Mouse (Mus musculus): ENCODE measurements around the gene Ifi204.
A peak's percentile ranks its signal among the peaks of the same experiment; 100 is the strongest.
"Not testable (repeated sequence)": the region's sequence is repeated elsewhere in the genome, so short reads cannot be mapped to it uniquely, and the experiment has no call there.

The Ifi204 gene

GRCm38 (mm10) chr1:173766848-173767617, at the start of gene Ifi204:
Ifi204 (minus strand) TSS chr1:173766943.
- DNase-seq = peak; percentile 98

GRCm38 (mm10) chr1:173809294-173809693, 42.6 kb upstream of the Ifi204 start:
- DNase-seq = peak; percentile 84

DNA sequence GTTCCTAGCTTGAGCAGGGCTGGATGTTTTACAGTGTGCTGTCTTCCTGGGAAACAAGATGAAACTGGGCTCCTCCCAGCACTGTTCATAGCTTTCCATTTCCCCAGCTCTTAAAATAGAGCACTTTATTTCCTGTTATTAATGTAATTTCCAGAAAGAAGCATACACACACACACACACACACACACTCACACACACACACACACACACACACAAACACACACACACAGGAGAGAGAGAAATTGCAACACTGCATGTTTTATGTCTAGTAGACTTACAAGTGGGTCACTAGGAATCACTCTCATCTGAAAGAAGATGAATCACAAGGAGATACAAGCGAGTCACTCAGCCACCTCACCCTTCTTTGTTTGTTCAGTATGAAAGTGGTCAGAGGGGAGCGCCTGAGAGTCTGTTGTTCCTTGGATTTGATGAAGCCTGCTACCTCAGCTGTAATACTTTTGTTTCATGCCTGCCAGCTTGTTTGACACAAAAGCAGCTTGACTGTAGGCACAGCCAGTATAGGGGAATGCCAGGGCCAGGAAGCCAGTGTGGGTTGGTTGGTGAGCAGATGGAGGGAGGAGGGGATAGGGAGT, 36.0 kb upstream of the Ifi204 start:
- peak; percentile 95 for DNase-seq

DNA sequence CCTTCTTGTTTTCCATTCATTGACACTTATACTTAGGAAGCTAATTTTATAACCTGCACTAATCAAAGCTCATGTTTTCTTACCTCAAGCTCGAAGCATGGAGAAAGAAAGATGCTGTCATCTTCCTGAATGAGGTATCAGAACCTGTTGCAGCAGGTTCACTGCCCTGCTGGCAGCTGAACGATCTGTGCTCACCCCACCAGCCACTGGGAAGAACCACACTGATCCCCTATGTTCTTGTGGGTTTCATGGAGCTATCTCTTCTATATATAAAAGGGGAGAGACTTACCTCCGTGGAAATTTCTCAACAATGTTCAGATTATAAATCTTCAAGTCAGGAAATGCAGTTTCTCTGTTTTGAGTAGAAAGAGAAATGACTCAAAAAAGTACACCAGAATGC, 35.5 kb upstream of the Ifi204 start:
- DNase-seq = not testable (repeated sequence)

- not testable (repeated sequence) for DNase-seq
Measured at GRCm38 (mm10) chr1:173801791-173802190, 35.0 kb upstream of the Ifi204 start.

DNA sequence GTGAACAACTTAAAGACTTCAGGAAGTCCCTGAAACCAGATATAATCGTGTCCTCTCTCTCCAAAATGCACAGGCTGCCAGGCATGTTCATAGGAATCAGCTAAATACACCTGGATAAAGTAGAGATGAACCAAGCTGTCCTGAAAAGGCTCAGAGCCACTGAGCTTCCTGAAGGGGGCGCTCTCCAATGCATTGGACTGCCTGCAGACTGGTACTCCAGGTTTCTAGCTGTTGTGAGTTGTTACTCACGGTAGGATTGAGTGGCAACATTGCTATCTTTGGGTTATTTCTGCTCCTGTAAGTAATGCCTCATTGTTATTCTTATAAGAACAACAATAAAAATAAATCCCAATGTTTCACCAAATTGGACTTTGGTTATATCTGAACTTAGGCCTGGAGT, 6.7 kb upstream of the Ifi204 start:
- not testable (repeated sequence) for DNase-seq

DNA sequence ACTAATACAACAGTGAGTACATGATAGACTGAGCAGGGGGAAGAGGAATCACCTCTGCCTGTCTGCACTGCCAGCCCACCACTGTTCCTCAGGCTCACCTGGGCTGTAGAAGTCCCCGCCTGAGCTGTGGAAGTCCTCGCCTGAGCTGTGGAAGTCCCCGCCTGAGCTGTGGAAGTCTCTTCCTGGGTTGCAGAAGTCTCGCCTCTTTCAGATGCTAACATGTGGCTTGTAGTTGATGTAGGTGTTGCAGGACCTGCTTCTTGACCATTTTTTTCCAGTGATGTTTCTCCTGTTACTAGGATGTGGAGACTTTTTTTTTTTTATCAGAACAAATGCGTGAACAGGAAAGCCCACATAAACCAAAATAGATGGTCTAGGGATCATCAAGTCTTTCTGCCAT, 6.7 kb downstream of the Ifi204 start:
- DNase-seq = not testable (repeated sequence)

DNA sequence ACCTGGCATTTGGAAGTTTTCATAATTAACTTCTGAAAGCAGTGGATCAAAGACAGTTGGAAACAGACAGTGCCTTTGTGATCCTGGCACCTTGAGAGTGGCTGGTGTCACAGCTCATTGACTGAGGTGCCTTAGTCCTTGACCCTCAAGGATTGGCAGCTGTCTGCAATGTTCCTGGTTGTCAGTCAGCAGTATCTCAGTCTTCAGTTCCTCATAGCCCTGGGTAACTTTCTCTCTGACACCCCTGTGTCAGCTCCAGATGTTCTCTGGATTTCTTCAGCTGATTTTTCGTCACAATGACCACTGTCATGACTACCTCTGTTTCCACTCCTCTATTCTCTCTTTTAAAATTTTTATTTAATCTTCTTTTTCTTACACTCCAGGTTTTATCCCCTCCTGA, 24.5 kb downstream of the Ifi204 start:
- DNase-seq = peak; percentile 95

DNA sequence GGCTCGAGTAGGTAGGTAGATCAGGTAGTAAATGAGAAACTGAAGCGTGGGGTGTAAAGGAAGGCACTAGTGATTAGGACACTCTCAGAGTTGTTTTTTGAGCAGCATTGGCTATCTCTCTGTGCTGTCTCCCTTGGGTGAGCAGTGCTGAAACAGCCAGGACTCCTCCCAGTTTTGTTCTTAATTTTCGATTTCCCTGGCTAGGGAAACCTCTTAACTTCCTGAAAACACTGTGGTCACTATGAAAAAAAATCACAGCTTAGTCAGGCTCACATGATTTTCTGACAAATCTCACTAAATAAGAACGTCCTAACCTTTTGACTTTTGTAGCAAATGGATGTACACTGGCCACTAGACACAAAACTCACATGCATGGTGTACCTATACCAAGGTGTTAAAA, 25.1 kb downstream of the Ifi204 start, which contains the start of gene Ifi207:
Gene Ifi207 (minus strand): TSS at position 92 of the 400 bp plus-strand sequence.
- DNase-seq = peak; percentile 98

DNA sequence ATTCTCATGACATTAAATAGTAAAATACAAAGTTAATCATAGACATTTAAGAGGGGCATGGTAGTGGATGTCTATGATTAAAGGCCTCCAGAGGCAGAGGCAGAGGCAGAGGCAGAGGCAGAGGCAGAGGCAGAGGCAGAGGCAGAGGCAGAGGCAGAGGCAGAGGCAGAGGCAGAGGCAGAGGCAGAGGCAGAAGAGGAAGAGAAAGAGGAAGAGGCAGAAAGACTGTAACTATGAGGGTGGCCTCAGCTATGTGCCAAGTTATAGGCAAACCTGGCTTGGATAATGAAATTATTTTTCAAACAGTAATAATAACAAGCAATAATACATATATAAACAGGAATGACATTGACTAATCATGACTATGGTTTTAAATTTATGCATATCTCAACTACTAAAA, 26.2 kb downstream of the Ifi204 start:
- peak; percentile 89 for DNase-seq

GRCm38 (mm10) chr1:173736986-173737385, 29.8 kb downstream of the Ifi204 start:
- DNase-seq = peak; percentile 89

DNA sequence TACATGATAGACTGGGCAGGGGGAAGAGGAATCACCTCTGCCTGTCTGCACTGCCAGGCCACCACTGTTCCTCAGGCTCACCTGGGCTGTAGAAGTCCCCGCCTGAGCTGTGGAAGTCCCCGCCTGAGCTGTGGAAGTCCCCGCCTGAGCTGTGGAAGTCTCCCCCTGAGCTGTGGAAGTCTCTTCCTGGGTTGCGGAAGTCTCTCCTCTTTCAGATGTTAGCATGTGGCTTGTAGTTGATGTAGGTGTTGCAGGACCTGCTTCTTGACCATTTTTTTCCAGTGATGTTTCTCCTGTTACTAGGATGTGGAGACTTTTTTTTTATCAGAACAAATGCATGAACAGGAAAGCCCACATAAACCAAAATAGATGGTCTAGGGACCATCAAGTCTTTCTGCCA, 31.7 kb downstream of the Ifi204 start:
- not testable (repeated sequence) for DNase-seq

- DNase-seq = peak; percentile 90
Measured at GRCm38 (mm10) chr1:173733219-173733618, 33.5 kb downstream of the Ifi204 start.

Measured in heart, adult 11 months (tissue).